Comparison of ENCODE assay signal across 10 mouse cellular contexts in genomic region chr1:190051903-190052302, GRCm38 (mm10).
"Had no signal": no experiment of that assay in that cellular context is flagged by ENCODE, and none has a peak within 500 bp of the region (broad histone marks: within the 10 kb centered on the region; RNA-seq: fewer than 3 reads in every experiment).

No protein-coding gene starts in this region.

- DNase-seq: gastrocnemius, postnatal 14 days; gastrocnemius, postnatal 36 days; heart, adult 18-20 months; heart, postnatal 10 days; heart, postnatal 4 days; kidney, adult 18-20 months; kidney, adult 8-10 months; kidney, postnatal 10 days; kidney, postnatal 25 days; kidney, postnatal 4 days had no signal
